Mouse (Mus musculus) forebrain, embryonic 16.5 days (tissue): ENCODE data around the gene Fahd2a. TPM values are rescaled to one million over a fixed set of nuclear protein-coding genes. Genes with fewer than 3 reads are reported as not detected.

Source experiments
- ATAC-seq: fragments of 200-750 bp; cut with Nextera tagmentation; 2 replicates; pipeline ENCODE4 v1.8.0; 2017; ENCODE audit warnings: mild to moderate bottlenecking, moderate library complexity
- H3K27ac ChIP-seq: fragments of 300-500 bp; sonication (generic); 2 replicates; pipeline ENCODE4 v1.5.1; 2014; ENCODE audit warnings: low read length, control low read depth
- H3K27me3 ChIP-seq: fragments of 300-500 bp; sonication (generic); replicated peaks from 2 replicates; pipeline ENCODE4 v1.6.1; 2014; ENCODE audit warnings: low read length; ENCODE audit not compliant: control insufficient read depth, insufficient read depth
- H3K36me3 ChIP-seq: fragments of 300-500 bp; sonication (generic); 2 replicates; pipeline ENCODE4 v1.6.1; 2014; ENCODE audit not compliant: control insufficient read depth, insufficient read depth
- H3K4me1 ChIP-seq: fragments of 300-500 bp; sonication (generic); replicated peaks from 2 replicates; pipeline ENCODE4 v1.6.1; 2014; ENCODE audit warnings: low read length; ENCODE audit not compliant: control insufficient read depth, insufficient read depth
- H3K4me2 ChIP-seq: fragments of 300-500 bp; sonication (generic); 2 replicates; pipeline ENCODE4 v1.6.1; 2014; ENCODE audit warnings: mild to moderate bottlenecking, low read length, control low read depth
- H3K4me3 ChIP-seq: fragments of 300-500 bp; sonication (generic); replicated peaks from 2 replicates; pipeline ENCODE4 v1.5.1; 2014; ENCODE audit warnings: mild to moderate bottlenecking, low read length, control low read depth
- H3K9ac ChIP-seq: fragments of 300-500 bp; sonication (generic); replicated peaks from 2 replicates; pipeline ENCODE4 v1.6.1; 2014; ENCODE audit warnings: low read depth, low read length, control low read depth
- H3K9me3 ChIP-seq: fragments of 300-500 bp; sonication (generic); 2 replicates; pipeline ENCODE4 v1.6.1; 2016; ENCODE audit warnings: low read length; ENCODE audit not compliant: control insufficient read depth
- WGBS: fragments of 180-500 bp; shearing (Covaris S2); extraction: QIAGEN DNeasy Blood & Tissue Kit; methylation state at CpG from one replicate; pipeline ENCODE4 v1.1.7; 2014; 5-methylcytosine and 5-hydroxymethylcytosine counted together
- polyA plus RNA-seq: library from polyadenylated mRNA; unstranded; fragments of >200 nt; fragmentation: Nextera tagmentation; extraction: Ambion mirVana; gene quantifications from 2 replicates; pipeline ENCODE4 v1.2.1, GENCODE M21; 2015

The Fahd2a gene
- polyA plus RNA-seq, 1 experiment from 2014 or later: 26.1 TPM

GRCm38 (mm10) chr2:127437697-127438096, 6.7 kb downstream of the Fahd2a start:
- Histone ChIP-seq H3K27ac (no peak overlapping the region), H3K9ac (no peak overlapping the region), H3K4me3 (no peak overlapping the region), H3K4me1 (no peaks in the 10 kb centered on the region), H3K27me3 (no peaks in the 10 kb centered on the region), H3K9me3 (no peaks in the 10 kb centered on the region), H3K4me2 (no peak overlapping the region), H3K36me3 (no peaks in the 10 kb centered on the region)
- ATAC-seq: no peak
- WGBS: 91% methylated on average over 5 of the region's 5 CpGs

DNA sequence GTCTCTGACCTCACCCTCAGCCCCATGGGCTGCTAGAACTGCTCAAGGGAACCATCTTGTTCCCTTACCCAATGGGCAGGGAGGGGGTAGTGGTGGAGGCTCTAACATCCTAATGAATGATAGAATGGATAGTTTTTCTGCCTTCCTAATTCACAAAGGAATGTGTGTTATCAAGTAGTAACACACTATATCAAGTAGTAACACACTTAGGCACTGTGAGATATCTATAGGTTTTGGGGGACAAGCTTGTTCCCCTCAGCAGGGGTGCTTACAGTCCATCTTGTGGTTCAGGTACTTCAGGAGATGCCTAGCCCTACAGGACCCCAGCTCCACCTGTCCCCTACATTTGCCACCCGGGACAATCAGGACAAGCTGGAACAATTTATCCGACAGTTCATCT, 8.8 kb downstream of the Fahd2a start:
- WGBS: 94% methylated on average over 2 of the region's 2 CpGs
- H3K4me1 ChIP-seq: no peaks in the 10 kb centered on the region
- no peaks in the 10 kb centered on the region for H3K27me3 ChIP-seq
- no peak overlapping the region for H3K27ac ChIP-seq
- H3K9ac ChIP-seq: no peak overlapping the region
- no peaks in the 10 kb centered on the region for H3K9me3 ChIP-seq
- no peaks in the 10 kb centered on the region for H3K36me3 ChIP-seq
- no peak overlapping the region for H3K4me2 ChIP-seq
- no peak for ATAC-seq
- no peak overlapping the region for H3K4me3 ChIP-seq

- 0 out of 2 replicates have a peak, but pooled peaks have one; percentile 4 for ATAC-seq
- no peak overlapping the region for H3K9ac ChIP-seq
- H3K4me3 ChIP-seq: no peak overlapping the region
- no peaks in the 10 kb centered on the region for H3K27me3 ChIP-seq
- H3K36me3 ChIP-seq: no peaks in the 10 kb centered on the region
- WGBS: 37% methylated on average over 2 of the region's 2 CpGs
- no peak overlapping the region for H3K27ac ChIP-seq
- H3K4me1 ChIP-seq: no peaks in the 10 kb centered on the region
- no peak overlapping the region for H3K4me2 ChIP-seq
- no peaks in the 10 kb centered on the region for H3K9me3 ChIP-seq
These were observed 9.2 kb downstream of the Fahd2a start for GRCm38 (mm10) chr2:127435135-127435534.

DNA sequence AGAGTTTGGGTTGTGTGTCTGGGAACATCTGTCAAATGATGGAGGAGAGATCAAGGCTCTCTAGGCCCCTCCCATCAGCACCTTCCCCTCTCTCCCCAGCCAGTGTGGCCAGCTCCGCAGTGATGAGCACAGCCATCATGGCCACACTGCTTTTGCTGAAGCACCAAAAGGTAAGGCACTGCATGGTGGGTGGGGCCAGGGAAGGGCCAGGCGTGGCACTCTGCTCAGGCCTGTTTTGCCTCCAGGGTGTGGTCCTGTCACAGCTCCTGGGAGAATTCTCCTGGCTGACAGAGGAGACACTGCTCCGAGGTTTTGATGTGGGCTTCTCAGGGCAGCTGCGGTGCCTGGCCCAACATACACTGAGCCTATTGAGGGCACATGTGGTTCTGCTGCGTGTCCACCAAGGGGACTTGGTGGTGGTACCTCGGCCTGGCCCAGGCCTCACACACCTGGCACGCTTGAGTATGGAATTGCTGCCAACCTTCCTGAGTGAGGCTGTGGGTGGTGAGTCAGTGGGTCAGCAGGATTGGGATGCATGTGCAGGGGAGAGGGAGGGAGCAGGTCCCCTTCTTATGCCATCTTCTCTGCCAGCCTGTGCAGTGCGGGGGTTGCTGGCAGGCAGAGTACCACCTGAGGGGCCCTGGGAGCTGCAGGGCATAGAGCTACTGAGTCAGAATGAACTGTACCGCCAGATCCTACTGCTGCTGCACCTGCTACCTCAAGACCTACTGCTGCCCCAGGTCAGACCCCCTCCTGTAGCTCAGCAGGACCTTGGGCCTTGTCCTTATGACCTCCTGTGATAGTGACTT, 10.7 kb downstream of the Fahd2a start:
- 82% methylated on average over 9 of the region's 9 CpGs for WGBS
- Histone ChIP-seq H3K4me1 (no peaks in the 10 kb centered on the region), H3K9ac (no peak overlapping the region), H3K27me3 (no peaks in the 10 kb centered on the region), H3K4me3 (no peak overlapping the region), H3K27ac (no peak overlapping the region), H3K4me2 (no peak overlapping the region), H3K36me3 (no peaks in the 10 kb centered on the region), H3K9me3 (no peaks in the 10 kb centered on the region)
- no peak for ATAC-seq

DNA sequence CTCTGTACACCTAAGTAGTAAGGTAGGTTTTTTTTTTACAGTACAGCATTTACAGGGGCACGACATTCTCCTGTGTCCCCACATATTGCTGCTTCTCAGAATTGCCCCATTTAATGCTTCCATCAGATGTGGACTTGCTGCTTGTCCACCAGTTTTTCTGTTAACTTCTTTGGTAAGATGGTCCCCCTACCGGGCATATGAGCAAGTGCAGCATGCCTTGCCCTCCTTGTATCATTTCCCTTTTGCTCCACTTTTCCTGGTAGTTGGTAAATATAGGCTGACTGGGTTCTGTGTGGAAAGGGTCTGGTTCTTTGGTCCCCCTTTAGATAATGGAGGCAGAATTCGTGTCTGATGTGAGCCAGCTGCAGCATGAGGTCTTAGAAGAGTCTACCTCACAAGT, 14.1 kb downstream of the Fahd2a start:
- Histone ChIP-seq H3K9ac (no peak overlapping the region), H3K36me3 (no peaks in the 10 kb centered on the region), H3K4me1 (no peaks in the 10 kb centered on the region), H3K9me3 (no peaks in the 10 kb centered on the region), H3K27ac (no peak overlapping the region), H3K27me3 (no peaks in the 10 kb centered on the region), H3K4me3 (no peak overlapping the region), H3K4me2 (no peak overlapping the region)
- no peak for ATAC-seq
- 23% methylated on average over 3 of the region's 3 CpGs for WGBS

DNA sequence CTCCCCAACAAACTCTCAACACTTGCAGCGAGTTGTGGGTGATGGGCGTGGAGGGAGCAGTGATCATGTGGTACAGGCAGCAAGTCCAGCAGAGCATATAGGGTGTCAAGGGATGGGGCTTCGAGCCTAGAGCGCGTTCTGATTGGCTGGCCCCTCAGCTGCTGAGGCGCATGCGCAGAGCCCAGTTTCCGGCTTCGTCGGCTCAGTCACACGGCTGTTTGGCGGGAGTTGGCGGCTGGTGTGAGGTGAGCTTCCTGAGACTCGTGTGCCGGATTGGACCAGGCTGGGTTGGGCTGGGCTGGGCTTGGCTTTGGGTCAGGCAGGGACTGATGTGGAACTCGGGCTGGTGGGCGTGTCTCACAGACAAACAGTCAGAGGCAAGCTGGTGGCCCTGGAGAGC, 19.4 kb downstream of the Fahd2a start, which contains the start of gene Gpat2:
Gene Gpat2, plus strand, starts transcription at position 223 of the 400 bp plus-strand sequence.
- H3K27me3 ChIP-seq: no peaks in the 10 kb centered on the region
- WGBS: 87% methylated on average over 17 of the region's 17 CpGs
- no peak within 1 kb of the TSS for H3K27ac ChIP-seq
- H3K4me1 ChIP-seq: no peaks in the 10 kb centered on the region
- no peak within 1 kb of the TSS for H3K9ac ChIP-seq
- H3K4me2 ChIP-seq: no peak within 1 kb of the TSS
- H3K36me3 ChIP-seq: no peaks in the 10 kb centered on the region
- no peak for ATAC-seq
- H3K4me3 ChIP-seq: no peak within 1 kb of the TSS
- H3K9me3 ChIP-seq: no peaks in the 10 kb centered on the region

DNA sequence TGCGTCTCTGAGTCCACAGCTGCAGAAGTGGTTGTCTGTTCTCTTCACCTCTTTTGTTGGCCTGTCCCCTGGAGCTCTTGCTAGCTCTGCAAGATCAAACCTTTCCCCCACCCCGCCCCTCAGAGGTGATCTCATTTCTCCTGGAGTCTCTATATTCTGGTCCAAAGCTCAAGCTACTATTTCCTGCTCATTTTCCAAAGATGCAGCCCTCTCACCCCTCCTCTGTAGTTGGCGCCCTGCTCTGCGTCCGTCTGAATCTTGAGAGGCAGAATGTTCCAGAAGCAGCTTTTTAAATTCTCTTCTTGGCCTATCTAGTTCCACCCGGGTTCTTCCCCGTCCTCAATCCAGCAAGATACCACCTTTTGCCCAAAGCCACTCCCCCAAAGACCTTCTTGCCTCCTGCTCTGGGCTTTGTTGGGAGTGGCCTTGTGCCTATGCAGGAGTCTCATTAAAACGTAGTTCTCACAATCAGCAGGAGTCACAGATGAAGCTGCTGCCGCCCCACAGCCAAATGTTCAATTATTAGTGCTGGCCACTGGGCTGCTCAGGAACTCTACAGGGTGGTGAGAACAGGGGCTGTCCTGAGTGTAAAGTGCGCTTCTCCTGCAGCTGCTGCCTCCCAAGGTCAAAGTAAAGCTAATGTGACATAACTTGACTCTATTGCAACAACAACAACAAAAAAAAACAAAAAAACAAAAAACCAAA, 25.9 kb downstream of the Fahd2a start:
- ATAC-seq: no peak
- H3K4me3 ChIP-seq: no peak overlapping the region
- H3K4me1 ChIP-seq: no peaks in the 10 kb centered on the region
- H3K9me3 ChIP-seq: no peaks in the 10 kb centered on the region
- WGBS: 65% methylated on average over 10 of the region's 10 CpGs
- no peaks in the 10 kb centered on the region for H3K36me3 ChIP-seq
- no peak overlapping the region for H3K27ac ChIP-seq
- H3K27me3 ChIP-seq: no peaks in the 10 kb centered on the region
- no peak overlapping the region for H3K9ac ChIP-seq
- H3K4me2 ChIP-seq: no peak overlapping the region

GRCm38 (mm10) chr2:127416706-127417105, 27.7 kb downstream of the Fahd2a start:
- Histone ChIP-seq H3K27ac (no peak overlapping the region), H3K4me3 (no peak overlapping the region), H3K27me3 (no peaks in the 10 kb centered on the region), H3K9me3 (no peaks in the 10 kb centered on the region), H3K9ac (no peak overlapping the region), H3K36me3 (no peaks in the 10 kb centered on the region), H3K4me2 (no peak overlapping the region), H3K4me1 (no peaks in the 10 kb centered on the region)
- ATAC-seq: no peak
- 61% methylated on average over 3 of the region's 3 CpGs for WGBS

DNA sequence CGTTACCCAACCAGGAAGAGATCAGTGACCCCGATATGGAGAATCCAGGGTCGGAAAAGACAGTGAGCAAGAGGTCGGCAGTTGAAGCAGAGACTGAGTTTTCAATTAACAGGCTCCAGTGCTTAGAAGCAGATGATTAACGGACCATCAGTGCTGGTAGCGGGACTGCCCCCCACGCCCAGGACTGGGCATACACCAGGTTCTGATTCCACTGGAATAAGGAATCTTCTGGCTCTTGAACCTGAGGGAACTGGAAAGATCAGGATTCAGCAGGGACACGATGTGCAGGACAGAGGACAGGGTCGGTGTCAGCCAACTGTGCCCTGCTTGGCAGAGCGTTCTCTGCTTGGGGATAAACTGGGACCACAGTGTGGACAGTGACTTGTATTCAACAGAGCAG, 28.6 kb downstream of the Fahd2a start:
- H3K36me3 ChIP-seq: no peaks in the 10 kb centered on the region
- H3K4me1 ChIP-seq: no peaks in the 10 kb centered on the region
- ATAC-seq: no peak
- no peak overlapping the region for H3K4me3 ChIP-seq
- H3K9ac ChIP-seq: no peak overlapping the region
- WGBS: 80% methylated on average over 10 of the region's 10 CpGs
- H3K9me3 ChIP-seq: no peaks in the 10 kb centered on the region
- no peaks in the 10 kb centered on the region for H3K27me3 ChIP-seq
- no peak overlapping the region for H3K4me2 ChIP-seq
- no peak overlapping the region for H3K27ac ChIP-seq
